Mouse (Mus musculus): ENCODE data around the gene Vps33a.

The Vps33a gene

GRCm38 (mm10) chr5:123487659-123488395 is 85.0 kb downstream of the Vps33a start:
- in situ Hi-C loops (cut with MboI; ENCODE audit: low pct_unique_long_range_greater_than_20kb in 1 of 2, low sequenced_read_pairs in 2 of 2, unreplicated experiment in 1 of 2): no loop called here

Data from mouse embryonic stem cell (cell line).